Mouse (Mus musculus) heart, postnatal 36 days (tissue): Measurements from ENCODE around the gene Rnf149. TPM values are rescaled to one million over a fixed set of nuclear protein-coding genes. Genes with fewer than 3 reads are reported as not detected.
A peak's percentile ranks its signal among the peaks of the same experiment; 100 is the strongest.
"Not testable (repeated sequence)": the region's sequence is repeated elsewhere in the genome, so short reads cannot be mapped to it uniquely, and the experiment has no call there.

Experiments used
- DNase-seq, 2 experiments: peaks; one replicate each; pipeline ENCODE4 v3.0.0; 2021 to 2022
- intact Hi-C: fragments of 180-260 bp; cut with DNase I; formaldehyde crosslinking; loops from one replicate; pipeline ENCODE4 v1.15.1; 2025
- total RNA-seq, 2 experiments: library from RNA; stranded (reverse); gene quantifications; 2 replicates each; pipeline ENCODE4 v1.2.3; 2021

The Rnf149 gene
- 10 to 100 TPM in 1 of 2 experiments, 1 to 10 TPM in 1; 7.7 to 10.3 TPM for total RNA-seq

- intact Hi-C loops: loop anchor here (5.0 kb wide), 1 partner anchor 40 kb away; no protein-coding TSS in a partner anchor
- peak; percentile 98 to 99 for DNase-seq
Observed at GRCm38 (mm10) chr1:39577253-39577705, at the start of gene Rnf149. TSS of gene Rnf149 (minus strand) at chr1:39577405.

DNA sequence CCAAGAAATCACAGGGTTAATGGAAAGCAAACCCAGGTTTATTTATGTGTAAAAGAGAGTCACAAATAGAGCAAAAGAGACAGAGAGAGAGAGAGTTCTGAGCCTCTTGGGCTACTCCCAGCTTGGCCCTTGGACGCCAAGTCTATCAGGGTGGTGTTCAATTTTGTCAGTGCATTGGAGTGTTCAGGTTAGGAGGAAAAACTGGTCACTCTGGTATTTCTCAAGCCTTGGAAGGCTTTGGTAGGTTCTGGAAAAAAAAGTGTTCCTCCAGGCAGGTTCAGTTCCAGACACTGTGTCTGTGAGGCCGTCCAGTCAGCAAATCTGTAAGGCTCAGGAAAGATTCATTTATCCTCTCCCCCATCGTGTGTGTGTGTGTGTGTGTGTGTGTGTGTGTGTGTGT lies 48.3 kb upstream of the Rnf149 start:
- intact Hi-C loops: no loop called here
- no peak for DNase-seq

GRCm38 (mm10) chr1:39623729-39624128 lies 46.5 kb upstream of the Rnf149 start:
- no peak for DNase-seq
- intact Hi-C loops: no loop called here

DNA sequence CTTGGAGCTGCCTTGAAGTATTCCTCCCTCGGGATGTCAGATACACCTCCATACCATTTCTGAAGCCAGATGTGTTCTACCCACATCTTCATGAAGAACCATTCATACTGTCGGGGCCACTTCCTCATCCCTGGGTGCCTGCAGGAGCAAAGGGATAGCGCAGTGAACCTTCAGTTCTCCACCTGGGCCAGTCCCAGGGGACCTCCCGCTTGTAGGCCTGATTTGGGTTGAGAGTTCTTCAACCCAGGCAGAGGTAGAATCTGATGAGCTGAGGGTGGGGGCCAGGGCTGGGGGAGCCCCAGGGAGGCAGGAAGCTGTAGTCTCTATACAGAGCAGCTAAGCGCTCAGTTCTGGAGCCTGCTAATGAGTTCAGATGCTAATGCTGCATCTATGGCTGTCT lies 45.9 kb upstream of the Rnf149 start:
- no peak for DNase-seq
- intact Hi-C loops: no loop called here

DNA sequence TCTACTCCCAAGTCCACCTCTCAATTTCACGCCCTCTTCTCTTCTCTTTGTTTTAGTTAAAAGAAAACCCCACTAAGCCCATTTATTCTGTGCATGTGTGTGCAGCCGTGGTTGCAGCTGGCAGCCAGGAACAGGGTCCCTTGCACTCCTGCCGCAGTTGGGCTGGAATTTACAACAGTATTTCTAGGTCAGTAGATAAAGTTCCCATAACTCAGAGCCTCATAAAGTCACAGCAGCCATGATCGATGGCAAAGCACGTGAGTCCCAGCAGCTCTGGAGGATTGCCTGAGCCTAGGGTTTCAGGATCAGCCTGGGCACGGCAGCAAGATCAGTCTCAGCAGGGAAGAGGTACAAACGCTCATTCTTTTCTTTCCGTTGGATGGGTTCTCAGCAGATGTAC lies 41.3 kb upstream of the Rnf149 start:
- intact Hi-C loops: loop anchor here (10.0 kb wide), 1 partner anchor 146 kb away; no protein-coding TSS in a partner anchor
- no peak for DNase-seq

DNA sequence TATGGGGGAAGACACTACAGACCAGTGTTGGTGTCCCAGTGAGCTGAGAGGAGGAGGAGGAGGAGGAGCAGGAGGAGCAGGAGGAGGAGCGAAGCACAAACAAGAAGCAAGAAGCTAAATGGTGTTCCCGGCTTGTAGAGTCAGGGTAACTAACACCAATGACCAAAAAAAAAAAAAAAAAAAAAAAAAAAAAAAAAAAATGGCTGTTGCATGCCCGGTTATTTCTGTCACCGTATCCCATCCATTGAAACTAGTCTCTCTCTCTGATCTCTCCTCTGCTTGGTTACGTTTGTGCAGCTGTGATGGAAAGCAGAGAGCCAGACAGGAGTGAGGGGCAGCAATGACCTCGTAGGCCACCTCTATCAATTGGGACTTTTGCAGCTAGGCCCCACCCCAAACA lies 38.3 kb upstream of the Rnf149 start:
- intact Hi-C loops: loop anchor here (2.0 to 10.0 kb wide), 2 partner anchors 65 to 149 kb away; no protein-coding TSS in a partner anchor
- no peak for DNase-seq

DNA sequence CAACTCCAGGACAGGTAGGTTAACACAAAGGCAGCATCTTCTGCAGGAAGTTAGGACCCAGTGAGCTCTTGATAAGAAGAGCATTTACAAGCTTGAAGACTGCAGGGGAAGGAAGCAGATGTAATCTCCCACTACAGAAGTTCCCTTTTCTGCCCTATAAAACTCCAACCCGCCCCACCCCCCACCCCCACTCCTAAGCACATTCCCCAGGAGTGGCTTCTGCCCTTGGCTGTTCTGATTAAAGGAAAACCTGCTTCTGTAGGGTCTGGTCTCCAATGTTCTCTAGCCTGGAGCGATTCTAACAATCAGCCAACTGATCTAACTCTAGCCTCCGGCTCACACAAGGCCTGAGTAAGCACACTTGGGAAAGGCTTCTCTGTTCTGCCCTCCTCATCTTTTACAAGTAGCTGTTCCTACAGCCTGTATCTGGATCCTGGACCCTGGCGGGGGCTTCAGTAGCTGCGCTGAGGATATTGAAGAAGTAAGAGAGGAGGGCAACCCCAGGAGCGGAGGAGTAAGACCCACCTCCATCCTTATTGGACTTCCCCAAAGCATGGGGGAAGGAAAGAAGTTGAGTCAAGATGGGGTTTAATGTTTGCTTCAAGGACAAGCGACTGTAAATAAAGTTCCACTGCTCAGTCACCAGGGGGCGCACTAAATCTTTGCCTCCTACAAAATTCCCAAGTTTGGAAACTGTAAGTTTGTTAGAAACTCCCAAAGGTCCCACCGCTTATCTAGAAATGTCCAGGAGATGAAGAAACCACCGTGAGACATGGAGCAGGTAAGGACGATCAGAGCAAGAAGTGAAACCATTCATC lies 37.5 kb upstream of the Rnf149 start:
- peak; percentile 64 to 68 for DNase-seq
- intact Hi-C loops: loop anchor here (2.0 to 10.0 kb wide), 3 partner anchors 66 to 368 kb away; no protein-coding TSS in a partner anchor

- DNase-seq: no peak
- intact Hi-C loops: loop anchor here (5.0 to 10.0 kb wide), 2 partner anchors 152 to 369 kb away; no protein-coding TSS in a partner anchor
Observed at GRCm38 (mm10) chr1:39613061-39613460, 35.9 kb upstream of the Rnf149 start.

GRCm38 (mm10) chr1:39612491-39612890 lies 35.3 kb upstream of the Rnf149 start:
- intact Hi-C loops: loop anchor here (5.0 to 10.0 kb wide), 2 partner anchors 152 to 370 kb away; no protein-coding TSS in a partner anchor
- no peak for DNase-seq

- no peak for DNase-seq
- intact Hi-C loops: no loop called here
Observed at GRCm38 (mm10) chr1:39608534-39608933, 31.3 kb upstream of the Rnf149 start.

DNA sequence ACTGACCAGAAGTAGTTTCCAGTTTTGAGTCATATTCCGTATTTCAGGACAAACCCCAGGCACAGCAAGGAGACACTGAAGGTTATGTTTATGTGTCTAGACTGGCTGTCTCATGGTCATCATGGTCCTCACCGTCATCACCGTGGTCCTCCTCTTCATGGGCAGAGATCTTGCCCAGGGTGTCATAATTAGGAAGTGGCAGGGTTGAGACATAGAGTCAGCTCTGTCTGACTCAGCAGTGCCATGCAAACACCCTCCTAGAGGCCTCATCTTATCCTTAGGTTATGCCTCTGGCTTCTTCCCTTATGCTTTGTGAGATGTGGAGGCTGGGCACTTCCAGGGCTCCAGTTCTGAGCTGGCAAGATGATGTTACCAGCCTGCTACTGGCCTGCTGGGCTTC lies 25.3 kb upstream of the Rnf149 start:
- no peak for DNase-seq
- intact Hi-C loops: no loop called here

DNA sequence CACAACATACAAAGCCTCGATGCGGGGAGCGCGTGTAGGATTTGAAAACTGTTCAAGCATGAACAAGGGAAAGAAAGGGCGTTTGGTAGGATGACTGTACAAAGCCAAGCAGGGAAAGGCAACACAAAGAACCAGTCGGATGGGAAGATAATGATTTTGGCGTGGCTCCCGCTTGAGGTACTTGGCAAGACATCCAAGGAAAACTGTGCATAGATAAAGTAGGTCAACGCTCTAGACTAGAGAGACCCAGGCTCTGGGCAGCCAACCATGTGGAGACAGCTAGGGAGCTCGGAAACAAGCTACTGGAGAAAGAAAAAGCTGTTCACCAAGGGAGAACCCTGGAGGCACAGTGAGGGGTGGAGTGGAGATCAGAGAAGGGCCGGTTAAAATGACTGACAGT lies 21.5 kb upstream of the Rnf149 start:
- intact Hi-C loops: no loop called here
- no peak for DNase-seq

- DNase-seq, intact Hi-C loops: not testable (repeated sequence)
Observed at GRCm38 (mm10) chr1:39597135-39597534, 19.9 kb upstream of the Rnf149 start.

DNA sequence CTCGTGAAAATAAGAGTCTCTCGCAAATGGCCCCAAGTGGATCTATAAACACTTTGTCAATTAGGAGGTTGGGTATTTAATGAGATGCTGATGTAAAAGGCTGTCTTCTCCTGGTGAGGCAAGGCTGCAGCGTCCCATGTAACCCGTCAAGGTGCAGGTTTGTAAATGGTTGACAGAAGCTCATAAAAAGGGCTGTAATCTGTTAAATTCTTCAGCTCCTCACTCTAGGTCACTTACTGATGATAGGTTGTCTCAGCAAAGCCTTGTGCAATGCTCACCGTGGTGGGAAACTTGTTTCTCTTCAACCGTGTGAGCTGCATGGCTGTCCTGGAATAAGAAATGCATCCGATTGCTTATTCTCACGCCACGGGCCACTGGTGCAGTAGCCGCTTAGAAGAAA lies 16.6 kb upstream of the Rnf149 start:
- DNase-seq: no peak
- intact Hi-C loops: no loop called here

DNA sequence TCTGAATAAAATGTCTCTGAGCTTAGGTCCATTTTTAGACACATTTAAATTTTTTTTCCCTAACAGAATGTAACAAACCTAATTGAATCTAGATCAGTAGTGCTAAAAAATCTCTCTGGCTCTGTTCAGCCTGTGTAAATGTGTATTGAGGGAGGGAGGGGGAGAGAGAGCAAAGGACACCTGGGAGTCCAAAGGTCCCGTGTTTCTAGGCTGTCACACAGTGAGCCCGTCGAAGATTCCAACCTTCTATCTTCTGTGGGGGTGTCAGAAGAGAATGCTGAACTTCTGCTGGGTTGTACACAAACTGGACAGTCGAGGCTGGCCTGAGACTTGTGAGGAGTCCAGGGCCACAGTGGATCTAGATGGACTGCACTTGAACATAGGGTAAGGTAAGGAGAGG lies 14.9 kb upstream of the Rnf149 start:
- intact Hi-C loops: no loop called here
- no peak for DNase-seq

DNA sequence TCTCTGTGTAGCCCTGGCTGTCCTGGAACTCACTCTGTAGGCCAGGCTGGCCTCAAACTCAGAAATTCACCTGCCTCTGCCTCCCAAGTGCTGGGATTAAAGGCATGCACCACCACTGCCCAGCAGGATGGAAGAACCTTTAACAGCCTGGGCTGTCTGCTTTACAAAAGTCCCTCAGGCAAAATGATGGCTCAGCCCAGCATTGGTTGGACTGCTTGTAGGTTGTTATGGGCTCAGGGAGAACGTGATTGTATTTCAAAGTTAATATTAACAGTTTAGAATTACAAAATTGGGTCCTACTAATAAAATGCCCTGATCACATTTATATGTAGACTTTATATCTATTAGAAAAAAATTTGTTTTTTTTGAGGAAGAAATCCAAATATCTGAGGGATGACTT lies 14.4 kb upstream of the Rnf149 start:
- intact Hi-C loops, DNase-seq: not testable (repeated sequence)

GRCm38 (mm10) chr1:39590193-39590592 lies 13.0 kb upstream of the Rnf149 start:
- intact Hi-C loops: no loop called here
- DNase-seq: no peak

DNA sequence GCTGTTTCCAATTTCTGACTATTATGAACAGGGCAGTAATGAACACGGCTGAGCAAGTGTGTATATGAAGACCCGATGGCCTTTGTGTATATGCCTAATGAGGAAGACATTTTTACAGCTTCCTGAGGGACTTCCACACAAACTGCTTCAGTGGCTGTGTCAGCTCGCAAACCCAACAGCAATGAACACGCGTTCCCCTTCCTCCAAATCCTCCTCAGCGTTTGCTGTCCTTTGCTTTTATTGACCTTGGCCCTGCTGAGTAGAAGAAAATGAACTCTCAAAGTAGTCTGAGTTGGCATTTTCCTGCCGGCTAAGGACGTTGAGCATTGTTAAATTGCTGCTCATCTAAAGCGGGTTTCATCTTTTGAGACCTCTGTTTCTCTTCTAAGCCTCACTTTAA lies 8.2 kb upstream of the Rnf149 start:
- intact Hi-C loops: no loop called here
- no peak for DNase-seq

- intact Hi-C loops: no loop called here
- DNase-seq: no peak
Observed at GRCm38 (mm10) chr1:39583173-39583572, 6.0 kb upstream of the Rnf149 start.

GRCm38 (mm10) chr1:39581215-39581614 lies 4.0 kb upstream of the Rnf149 start:
- intact Hi-C loops: no loop called here
- DNase-seq: no peak

DNA sequence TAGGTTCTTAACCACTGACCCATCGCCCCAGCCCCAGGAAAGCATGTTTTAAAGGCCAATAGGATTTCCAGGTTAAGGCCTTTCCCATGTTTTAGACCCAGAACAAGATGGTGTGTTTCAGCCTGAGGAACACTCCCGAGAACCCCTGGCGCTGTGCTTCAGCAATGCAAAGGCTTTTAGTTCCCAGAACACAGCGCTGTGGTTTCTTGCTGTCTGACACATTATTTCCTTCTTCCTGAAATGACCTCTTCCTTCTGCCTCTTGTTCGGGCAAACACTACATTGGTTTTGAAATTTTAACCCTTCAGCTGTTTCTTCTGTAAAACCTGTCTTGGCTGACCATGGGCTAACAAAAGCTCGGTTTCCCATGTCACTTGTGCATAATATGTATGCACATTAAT lies 1.9 kb upstream of the Rnf149 start:
- intact Hi-C loops: loop anchor here (5.0 kb wide), 1 partner anchor 42 kb away; no protein-coding TSS in a partner anchor
- no peak for DNase-seq

DNA sequence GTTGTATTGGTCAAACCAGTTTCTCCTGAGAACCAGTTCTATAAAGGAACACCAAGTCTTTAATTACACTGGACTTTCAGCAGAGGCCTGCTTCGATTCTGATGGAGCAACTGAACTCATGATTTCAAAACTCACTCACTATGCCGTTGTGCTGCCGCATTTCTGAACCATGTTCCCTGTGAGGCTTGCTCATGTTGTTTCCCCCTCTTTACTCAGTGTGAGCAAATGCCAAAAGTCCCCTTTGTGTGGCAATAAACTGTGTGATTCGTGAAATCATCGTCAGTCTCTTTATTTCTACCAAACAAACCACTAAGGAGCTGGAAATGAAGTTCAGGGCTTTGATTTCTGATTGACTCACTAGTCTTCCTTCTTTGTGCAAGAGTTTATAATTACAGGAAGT lies 1.2 kb upstream of the Rnf149 start:
- DNase-seq: no peak
- intact Hi-C loops: loop anchor here (5.0 kb wide), 1 partner anchor 41 kb away; no protein-coding TSS in a partner anchor
